Mouse (Mus musculus) erythroid progenitor cell, adult 5-6 weeks (primary cell): Measurements from ENCODE around the gene Olfr1437. TPM values are rescaled to one million over a fixed set of nuclear protein-coding genes. Genes with fewer than 3 reads are reported as not detected.
"Not testable (repeated sequence)": the region's sequence is repeated elsewhere in the genome, so short reads cannot be mapped to it uniquely, and the experiment has no call there.

Experiments used
- ATAC-seq: replicated peaks from 2 replicates; pipeline ENCODE4 v1.8.0; 2016; ENCODE audit warnings: moderate number of reproducible peaks, mild to moderate bottlenecking, moderate TSS enrichment, inconsistent platforms; ENCODE audit not compliant: poor library complexity, low FRiP score, severe bottlenecking
- total RNA-seq, 2 experiments: library from RNA; stranded (forward) in 1 of 2; stranded (reverse) in 1 of 2; fragments of 150-400 nt in 1 of 2; fragments of 186-747, 209-891 nt in 1 of 2; gene quantifications; 2 replicates each; pipeline versions ENCODE4 v1.2.3 to v1.2.4; 2015 to 2017; ENCODE audit warnings: low replicate concordance in 2 of 2

The Olfr1437 gene
- total RNA-seq (2015; ENCODE audit: low replicate concordance): not detected in 2 replicates
- not detected in 2 replicates for total RNA-seq (2017; ENCODE audit: low replicate concordance)

DNA sequence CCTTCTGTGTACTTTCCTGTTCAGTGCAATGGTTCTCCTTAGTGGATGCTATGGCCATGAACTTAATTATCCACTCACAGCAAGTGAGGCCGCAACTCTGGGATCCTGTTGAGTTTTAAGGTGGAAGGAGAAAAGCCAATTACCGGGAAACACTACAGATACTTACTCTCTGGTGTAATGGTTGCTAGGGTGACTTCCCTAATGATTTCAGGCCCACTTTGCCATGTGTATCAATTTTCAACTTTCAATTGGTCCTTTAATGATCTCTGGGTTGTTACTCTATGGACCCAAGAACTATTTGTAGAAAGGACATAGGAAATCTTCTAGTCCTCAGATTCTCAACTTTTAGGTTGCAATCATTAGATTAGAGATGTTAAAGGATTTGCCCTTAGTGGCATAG, at the start of gene Olfr1437:
Gene Olfr1437, minus strand, starts transcription at position 101 of the 400 bp plus-strand sequence.
- ATAC-seq: no peak

DNA sequence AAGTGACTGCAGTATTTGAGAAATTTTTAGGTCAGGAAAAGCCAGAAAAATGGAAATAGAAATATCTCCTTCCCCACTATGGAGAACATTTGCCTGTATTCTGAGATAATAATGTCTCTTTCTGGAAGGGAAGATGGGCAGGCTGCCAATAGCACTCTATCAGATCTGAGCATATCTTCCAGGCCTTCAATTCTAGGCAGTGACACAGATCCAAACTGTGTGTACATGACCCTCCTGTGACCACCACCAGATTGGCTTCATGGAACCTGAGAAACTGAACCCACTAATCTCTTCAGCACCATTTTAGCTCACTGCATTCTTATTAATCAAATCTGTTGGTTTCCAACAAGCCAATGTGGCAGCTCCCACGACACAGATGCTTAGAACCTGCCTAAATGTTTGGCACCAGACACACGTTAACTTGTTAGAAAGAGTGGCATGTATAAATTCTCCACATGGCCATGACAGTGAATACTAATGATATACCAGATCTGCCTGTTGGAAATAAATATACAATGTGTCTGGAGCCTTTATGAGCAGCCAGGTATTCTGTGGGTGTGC, 49.6 kb upstream of the Olfr1437 start:
- ATAC-seq: no peak

GRCm38 (mm10) chr19:12373004-12373403, 48.1 kb upstream of the Olfr1437 start:
- no peak for ATAC-seq

GRCm38 (mm10) chr19:12335810-12336209, 10.9 kb upstream of the Olfr1437 start, which contains the start of gene Olfr1438-ps1:
TSS of gene Olfr1438-ps1 (minus strand) at chr19:12335910.
- no peak for ATAC-seq

GRCm38 (mm10) chr19:12299030-12299429, 25.9 kb downstream of the Olfr1437 start, which contains the start of gene Olfr1436:
TSS of gene Olfr1436 (minus strand) at chr19:12299130.
- not testable (repeated sequence) for ATAC-seq

DNA sequence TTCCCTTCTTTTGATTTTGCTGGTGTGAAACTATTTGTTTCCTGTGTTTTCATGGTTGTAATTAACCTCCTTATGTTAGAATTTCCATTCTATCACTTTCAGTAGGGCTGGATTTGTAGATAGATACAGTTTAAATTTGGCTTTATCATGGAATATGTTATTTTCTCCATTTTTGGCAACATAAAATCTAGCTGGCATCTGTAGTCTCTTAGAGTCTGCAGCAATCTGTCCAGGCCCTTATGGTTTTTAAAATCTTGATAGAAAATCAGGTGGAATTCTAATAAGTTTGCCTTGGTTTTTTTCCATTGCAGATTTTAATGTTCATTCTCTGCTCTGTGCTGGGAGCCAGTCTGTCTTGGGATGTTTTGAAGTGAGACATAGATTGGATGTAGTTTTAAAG, 31.9 kb downstream of the Olfr1437 start:
- no peak for ATAC-seq

DNA sequence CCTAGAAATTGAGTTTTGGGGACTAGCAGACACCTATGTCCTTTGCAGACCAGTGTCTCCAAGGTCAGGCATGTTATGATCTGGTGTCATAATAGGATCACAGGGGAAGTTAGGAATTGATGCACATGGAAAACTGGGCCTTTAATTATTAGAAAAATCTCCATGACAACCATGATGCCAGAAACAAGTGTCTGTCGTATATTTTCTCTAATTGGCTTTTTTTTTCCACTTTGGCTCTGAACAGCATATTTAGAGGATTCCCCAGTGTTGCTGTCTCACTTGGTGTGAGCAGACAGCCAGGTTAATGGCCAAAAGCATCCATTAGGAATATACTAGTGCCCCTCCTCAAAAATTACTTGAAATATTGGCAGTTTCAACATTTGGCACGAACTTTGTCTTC, 45.3 kb downstream of the Olfr1437 start, which contains the start of gene Olfr1434:
Gene Olfr1434, plus strand, starts transcription at position 301 of the 400 bp plus-strand sequence.
- ATAC-seq: no peak

Other genes with a start within 250 kb of the Olfr1437 start
- not detected in 2 replicates for gene Olfr1425, start 247.4 kb downstream of the Olfr1437 start, total RNA-seq (2015; ENCODE audit: low replicate concordance)
- not detected in 2 replicates for gene Olfr1425, start 247.4 kb downstream of the Olfr1437 start, total RNA-seq (2017; ENCODE audit: low replicate concordance)
- gene Olfr1426, start 233.1 kb downstream of the Olfr1437 start, total RNA-seq (2015; ENCODE audit: low replicate concordance): not detected in 2 replicates
- not detected in 2 replicates for gene Olfr1426, start 233.1 kb downstream of the Olfr1437 start, total RNA-seq (2017; ENCODE audit: low replicate concordance)
- not detected in 2 replicates for gene Olfr1427, start 221.8 kb downstream of the Olfr1437 start, total RNA-seq (2015; ENCODE audit: low replicate concordance)
- gene Olfr1427, start 221.8 kb downstream of the Olfr1437 start, total RNA-seq (2017; ENCODE audit: low replicate concordance): not detected in 2 replicates
- not detected in 2 replicates for gene Olfr1428, start 209.2 kb downstream of the Olfr1437 start, total RNA-seq (2015; ENCODE audit: low replicate concordance)
- gene Olfr1428, start 209.2 kb downstream of the Olfr1437 start, total RNA-seq (2017; ENCODE audit: low replicate concordance): not detected in 2 replicates
- gene Olfr76, start 201.9 kb downstream of the Olfr1437 start, total RNA-seq (2015; ENCODE audit: low replicate concordance): not detected in 2 replicates
- not detected in 2 replicates for gene Olfr76, start 201.9 kb downstream of the Olfr1437 start, total RNA-seq (2017; ENCODE audit: low replicate concordance)
- gene Olfr1555-ps1, start 155.0 kb downstream of the Olfr1437 start, total RNA-seq (2015; ENCODE audit: low replicate concordance): not detected in 2 replicates
- gene Olfr1555-ps1, start 155.0 kb downstream of the Olfr1437 start, total RNA-seq (2017; ENCODE audit: low replicate concordance): not detected in 2 replicates
- gene Olfr1431, start 124.5 kb downstream of the Olfr1437 start, total RNA-seq (2015; ENCODE audit: low replicate concordance): not detected in 2 replicates
- not detected in 2 replicates for gene Olfr1431, start 124.5 kb downstream of the Olfr1437 start, total RNA-seq (2017; ENCODE audit: low replicate concordance)
- gene Olfr1432, start 92.5 kb downstream of the Olfr1437 start, total RNA-seq (2015; ENCODE audit: low replicate concordance): not detected in 2 replicates
- not detected in 2 replicates for gene Olfr1432, start 92.5 kb downstream of the Olfr1437 start, total RNA-seq (2017; ENCODE audit: low replicate concordance)
- not detected in 2 replicates for gene Olfr262, start 83.4 kb downstream of the Olfr1437 start, total RNA-seq (2015; ENCODE audit: low replicate concordance)
- not detected in 2 replicates for gene Olfr262, start 83.4 kb downstream of the Olfr1437 start, total RNA-seq (2017; ENCODE audit: low replicate concordance)
- gene Olfr235, start 64.1 kb downstream of the Olfr1437 start, total RNA-seq (2015; ENCODE audit: low replicate concordance): not detected in 2 replicates
- not detected in 2 replicates for gene Olfr235, start 64.1 kb downstream of the Olfr1437 start, total RNA-seq (2017; ENCODE audit: low replicate concordance)
- gene Olfr1434, start 45.2 kb downstream of the Olfr1437 start, total RNA-seq (2015; ENCODE audit: low replicate concordance): not detected in 2 replicates
- gene Olfr1434, start 45.2 kb downstream of the Olfr1437 start, total RNA-seq (2017; ENCODE audit: low replicate concordance): not detected in 2 replicates
- gene Olfr1436, start 26.0 kb downstream of the Olfr1437 start, total RNA-seq (2015; ENCODE audit: low replicate concordance): not detected in 2 replicates
- not detected in 2 replicates for gene Olfr1436, start 26.0 kb downstream of the Olfr1437 start, total RNA-seq (2017; ENCODE audit: low replicate concordance)
- not detected in 2 replicates for gene Olfr1438-ps1, start 10.8 kb upstream of the Olfr1437 start, total RNA-seq (2015; ENCODE audit: low replicate concordance)
- gene Olfr1438-ps1, start 10.8 kb upstream of the Olfr1437 start, total RNA-seq (2017; ENCODE audit: low replicate concordance): not detected in 2 replicates
- gene Olfr1440, start 62.2 kb upstream of the Olfr1437 start, total RNA-seq (2015; ENCODE audit: low replicate concordance): not detected in 2 replicates
- not detected in 2 replicates for gene Olfr1440, start 62.2 kb upstream of the Olfr1437 start, total RNA-seq (2017; ENCODE audit: low replicate concordance)
- not detected in 2 replicates for gene Olfr1441, start 92.3 kb upstream of the Olfr1437 start, total RNA-seq (2015; ENCODE audit: low replicate concordance)
- not detected in 2 replicates for gene Olfr1441, start 92.3 kb upstream of the Olfr1437 start, total RNA-seq (2017; ENCODE audit: low replicate concordance)
- not detected in 2 replicates for gene Pfpl, start 102.8 kb upstream of the Olfr1437 start, total RNA-seq (2015; ENCODE audit: low replicate concordance)
- gene Pfpl, start 102.8 kb upstream of the Olfr1437 start, total RNA-seq (2017; ENCODE audit: low replicate concordance): not detected in 2 replicates
- 61.6 and 71.0 TPM in 2 replicates for gene Mpeg1, start 135.7 kb upstream of the Olfr1437 start, total RNA-seq (2015; ENCODE audit: low replicate concordance)
- gene Mpeg1, start 135.7 kb upstream of the Olfr1437 start, total RNA-seq (2017; ENCODE audit: low replicate concordance): 23.0 and 36.1 TPM in 2 replicates
- gene Dtx4, start 176.4 kb upstream of the Olfr1437 start, total RNA-seq (2015; ENCODE audit: low replicate concordance): 5.8 and 7.1 TPM in 2 replicates
- gene Dtx4, start 176.4 kb upstream of the Olfr1437 start, total RNA-seq (2017; ENCODE audit: low replicate concordance): 1.2 and 2.6 TPM in 2 replicates
- 154 and 179 TPM in 2 replicates for gene Fam111a, start 220.6 kb upstream of the Olfr1437 start, total RNA-seq (2015; ENCODE audit: low replicate concordance)
- 182 and 186 TPM in 2 replicates for gene Fam111a, start 220.6 kb upstream of the Olfr1437 start, total RNA-seq (2017; ENCODE audit: low replicate concordance)